Mouse (Mus musculus): ENCODE results near the gene Ylpm1.

Gene Ylpm1

GRCm38 (mm10) chr12:85110011-85110697, 114.0 kb downstream of the Ylpm1 start:
- DNase-seq (ENCODE audit: low spot score in 2 of 2): peak in 1 of 2 experiments; percentile 20

DNA sequence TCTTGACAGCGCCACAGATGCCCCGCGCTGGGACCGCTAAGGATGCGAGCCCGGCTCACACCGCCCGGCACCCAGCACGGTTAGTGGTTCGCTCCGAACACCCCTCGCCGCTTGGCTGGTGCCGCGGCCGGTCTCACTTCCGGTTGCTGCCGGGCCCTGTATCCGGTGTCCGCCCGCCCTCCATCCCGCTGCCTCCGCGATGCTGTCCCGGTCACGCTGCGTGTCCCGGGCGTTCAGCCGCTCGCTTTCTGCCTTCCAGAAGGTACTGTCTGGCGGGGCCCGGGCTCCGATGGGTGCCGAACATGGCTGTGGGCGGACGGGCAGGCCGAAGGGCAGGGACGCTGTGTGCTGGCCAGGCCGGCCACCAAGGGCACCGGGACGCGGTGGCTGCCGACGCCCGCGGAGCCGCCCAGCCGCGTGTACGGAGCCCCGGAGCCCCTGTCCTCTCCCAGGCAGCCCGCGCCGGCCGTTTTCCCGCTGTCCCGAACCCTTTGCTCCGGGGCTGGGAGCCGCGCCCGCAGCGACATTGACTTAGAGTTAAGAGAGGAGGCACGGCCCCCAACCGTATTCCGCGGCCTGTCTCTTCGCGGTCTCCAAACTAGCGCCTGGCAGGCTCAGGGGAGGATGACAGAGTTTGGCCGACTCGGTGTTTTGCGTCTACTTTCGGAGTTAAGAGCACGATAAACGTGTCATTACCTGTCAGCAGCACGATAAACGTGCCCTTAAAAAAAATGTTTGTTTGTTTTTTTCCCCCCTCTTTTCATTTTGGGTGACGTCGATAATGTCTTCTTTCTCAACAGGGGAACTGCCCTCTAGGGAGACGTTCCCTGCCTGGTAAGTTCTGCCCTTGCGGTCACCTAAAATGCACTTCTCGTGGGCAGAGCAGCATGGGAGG, 114.8 kb downstream of the Ylpm1 start, which contains the start of the genes Prox2 and Dlst:
Gene Prox2, minus strand, starts transcription at position 62 of the 895 bp plus-strand sequence.
Gene Dlst, plus strand, starts transcription at position 136 of the 895 bp plus-strand sequence.
- DNase-seq (ENCODE audit: low spot score in 2 of 2): peak; percentile 75 to 83

GRCm38 (mm10) chr12:85112550-85113251, 116.6 kb downstream of the Ylpm1 start:
- no peak for DNase-seq (ENCODE audit: low spot score in 2 of 2)

DNA sequence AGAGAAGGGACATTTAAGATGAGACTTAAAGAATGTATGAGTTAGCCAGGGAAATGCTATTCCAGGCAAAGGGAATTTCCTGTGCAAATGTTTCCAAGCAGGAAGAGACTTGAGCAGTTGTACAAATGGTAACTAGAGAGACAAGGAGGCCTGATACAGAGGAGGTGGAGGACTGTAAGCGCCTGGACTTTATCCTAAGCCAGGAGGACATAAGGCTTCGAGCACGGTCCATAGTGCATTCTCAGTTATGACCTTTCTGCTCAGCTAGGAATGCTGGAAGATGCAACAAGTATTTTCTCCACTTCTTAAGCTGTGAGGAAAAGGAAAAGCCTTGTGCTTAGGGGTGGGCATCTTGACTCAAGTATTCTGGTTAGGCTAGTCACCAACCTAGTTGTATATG, 117.2 kb downstream of the Ylpm1 start:
- DNase-seq (ENCODE audit: low spot score in 2 of 2): no peak

- DNase-seq (ENCODE audit: low spot score in 2 of 2): no peak
Observed at GRCm38 (mm10) chr12:85113917-85114316, 117.8 kb downstream of the Ylpm1 start.

DNA sequence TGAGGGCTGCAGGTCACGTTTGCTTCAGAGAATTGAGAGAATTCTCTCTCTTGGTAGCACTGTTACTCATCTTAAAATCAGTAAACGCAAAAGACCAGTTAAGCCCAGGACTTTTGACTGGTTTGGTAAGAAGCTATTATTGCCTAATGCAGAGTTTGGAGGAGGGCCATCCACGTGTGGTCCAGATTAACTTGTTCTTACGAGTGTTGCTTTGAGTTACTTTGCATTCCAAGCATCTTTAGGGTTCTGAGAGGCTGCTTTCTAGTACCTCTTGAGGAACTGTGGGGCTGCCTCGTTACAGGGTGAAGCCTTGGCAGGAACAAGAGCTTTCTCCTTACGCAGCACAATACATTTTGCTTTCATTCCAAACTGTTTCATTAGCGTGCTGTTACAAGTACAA, 119.6 kb downstream of the Ylpm1 start:
- DNase-seq (ENCODE audit: low spot score in 2 of 2): no peak
